Mouse (Mus musculus): ENCODE measurements at regions not wholly inside any gene's neighbourhood (a gene's known extent, or its start where the extent isn't known, plus 50 kb on each side); places are given as distances from the start of the nearest gene placed in this dataset.

DNA sequence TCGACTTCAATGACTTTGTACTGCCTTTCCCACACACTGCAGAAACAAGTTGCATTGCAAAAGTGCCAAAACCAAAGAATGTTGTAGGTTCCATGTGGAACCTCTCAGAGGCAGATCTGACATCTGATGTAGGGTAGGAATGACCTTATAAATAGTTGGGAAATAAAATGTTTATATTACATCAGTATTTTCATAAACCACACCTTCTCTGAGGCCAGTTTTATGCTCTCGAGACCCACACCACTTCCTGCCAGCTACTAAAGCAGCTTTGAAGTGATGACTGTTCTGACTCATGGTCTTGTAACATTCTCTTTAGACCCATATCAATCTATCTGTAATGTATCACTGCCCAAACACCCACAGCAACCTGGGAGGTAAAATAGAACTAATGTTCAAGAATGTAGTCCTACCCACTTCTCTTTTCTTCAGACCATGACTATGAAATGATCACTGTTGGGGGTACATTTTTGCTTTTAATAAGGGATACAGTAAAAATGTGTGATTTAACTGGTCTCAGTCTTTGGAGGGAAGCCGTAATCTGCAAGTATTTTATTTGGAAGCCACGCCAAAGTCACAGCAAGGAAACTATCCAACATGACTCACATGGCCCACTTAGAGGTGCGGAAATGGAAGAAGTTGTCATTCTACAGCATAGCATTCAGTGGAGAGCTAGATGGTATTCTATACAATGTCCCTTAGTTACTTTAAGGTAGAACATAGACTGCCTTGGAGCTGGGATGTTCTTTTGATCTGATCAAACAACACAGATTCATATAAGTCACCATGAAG is 199.4 kb downstream of the Snx13 start:
- DNase-seq (ENCODE audit: low read depth, low spot score): no peak

DNA sequence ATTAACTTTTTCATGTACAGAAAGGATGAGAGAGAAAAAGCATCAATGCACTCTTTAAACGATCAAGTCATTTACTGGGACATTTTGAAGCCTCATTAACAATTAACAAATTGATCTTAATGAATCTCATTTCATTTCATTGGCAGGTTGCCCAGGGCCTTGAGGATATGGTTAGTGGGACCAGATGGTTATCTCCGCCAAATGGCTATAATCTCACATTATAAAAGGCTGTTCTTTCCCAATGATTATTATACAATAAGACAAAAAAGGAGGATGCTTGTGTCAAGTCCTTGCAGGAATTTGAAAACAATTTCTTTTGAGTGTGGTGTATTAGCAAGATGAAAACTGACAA is 185.3 kb downstream of the Snx13 start:
- no peak for DNase-seq (ENCODE audit: low read depth, low spot score)

DNA sequence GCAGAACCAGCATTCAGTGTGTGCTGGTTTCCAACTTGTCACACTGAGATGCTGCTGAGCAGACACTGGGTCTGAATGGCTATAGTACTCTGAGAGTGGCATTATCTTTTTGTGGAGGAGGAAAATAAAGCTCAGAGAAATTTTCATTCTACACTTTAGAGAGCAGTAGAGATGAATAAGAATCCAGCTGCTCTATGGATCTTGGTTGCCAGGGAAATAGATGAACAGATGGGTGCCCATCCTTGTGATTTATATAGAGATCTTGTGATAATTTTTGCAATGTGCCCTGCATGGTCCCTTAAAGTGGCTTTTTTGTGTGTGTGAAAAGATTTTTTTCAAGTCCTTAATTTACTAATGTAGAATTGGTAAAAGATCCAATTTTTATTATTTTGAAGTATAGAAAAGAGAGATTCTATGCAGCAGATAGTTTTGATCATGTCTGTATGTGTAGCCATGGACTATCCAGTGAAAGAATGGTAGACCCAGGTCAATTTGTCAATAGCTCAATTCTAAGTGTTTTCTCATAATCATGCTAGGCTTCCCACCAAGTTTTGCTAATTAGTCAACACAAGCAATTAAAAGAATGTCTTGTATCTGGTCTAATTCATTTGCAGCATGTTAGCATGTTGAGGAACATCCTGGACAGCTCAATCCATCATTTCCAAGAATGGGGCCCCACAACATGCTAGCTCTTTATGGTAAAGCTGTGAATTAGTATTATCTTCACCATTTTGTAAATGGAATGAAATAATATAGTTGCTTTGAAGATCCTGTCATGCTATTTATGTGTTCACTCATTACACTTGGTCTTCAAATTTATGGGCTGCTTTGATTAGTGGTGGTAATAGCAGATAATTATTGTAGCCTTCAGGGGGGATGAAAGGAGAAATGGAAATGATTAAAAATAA is 184.7 kb downstream of the Snx13 start:
- DNase-seq (ENCODE audit: low read depth, low spot score): no peak

DNA sequence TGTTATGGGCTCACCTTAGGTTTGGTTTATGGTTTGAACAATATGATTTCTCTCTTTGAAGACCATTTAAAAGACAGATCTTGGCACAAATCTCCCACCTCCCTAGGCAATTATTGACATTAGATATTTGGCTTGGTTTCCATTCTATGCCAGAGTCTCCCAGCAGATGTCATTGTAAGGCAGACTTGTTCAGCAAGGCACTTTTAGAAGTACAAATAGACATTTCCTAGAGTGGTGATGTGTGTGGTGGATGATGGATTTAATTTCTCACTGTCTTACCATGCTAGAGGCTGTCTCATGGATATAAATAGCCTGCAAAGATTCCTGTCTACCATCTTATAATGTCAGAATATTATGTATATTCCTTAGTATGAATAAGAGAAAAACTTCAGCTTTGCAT is 173.4 kb downstream of the Snx13 start:
- no peak for DNase-seq (ENCODE audit: low read depth, low spot score)

DNA sequence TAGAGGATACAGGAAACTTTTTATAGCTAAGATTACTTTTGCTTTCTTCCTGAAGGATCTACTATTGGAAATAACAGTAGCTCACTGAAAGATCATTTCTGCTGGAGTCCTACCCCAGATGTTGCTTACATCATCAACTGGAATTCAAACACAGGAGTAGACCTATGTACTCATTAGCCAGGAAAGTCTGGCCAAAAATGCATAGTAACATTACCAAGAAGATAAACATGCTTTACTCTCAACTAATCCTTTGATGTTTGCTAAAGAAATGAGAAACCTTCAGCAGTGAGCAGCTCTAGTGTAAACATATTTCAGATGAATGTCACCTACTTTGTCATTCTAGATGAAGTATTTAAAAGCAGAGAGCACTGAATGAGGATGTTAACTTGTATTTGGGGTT is 173.0 kb downstream of the Snx13 start:
- DNase-seq (ENCODE audit: low read depth, low spot score): no peak

DNA sequence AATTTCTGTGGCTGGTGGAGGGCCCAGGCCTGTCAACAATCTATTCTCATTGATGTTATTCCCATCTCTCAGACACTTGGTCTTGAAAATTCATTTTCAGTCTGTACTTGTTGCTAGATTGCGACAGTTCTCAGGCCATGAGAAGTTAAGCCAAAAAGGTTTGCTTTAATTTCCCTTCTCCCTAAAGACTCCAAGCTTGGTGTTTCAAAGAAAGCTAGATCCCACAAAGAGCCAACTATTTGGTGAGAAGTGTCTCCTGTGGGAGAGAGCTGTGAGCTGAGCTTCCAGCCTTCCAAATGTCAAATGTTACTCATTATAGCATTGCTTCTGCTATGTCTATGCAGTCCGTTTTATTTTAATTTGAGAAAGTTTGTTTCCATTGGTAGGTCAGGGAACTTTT is 169.7 kb downstream of the Snx13 start:
- no peak for DNase-seq (ENCODE audit: low read depth, low spot score)

DNA sequence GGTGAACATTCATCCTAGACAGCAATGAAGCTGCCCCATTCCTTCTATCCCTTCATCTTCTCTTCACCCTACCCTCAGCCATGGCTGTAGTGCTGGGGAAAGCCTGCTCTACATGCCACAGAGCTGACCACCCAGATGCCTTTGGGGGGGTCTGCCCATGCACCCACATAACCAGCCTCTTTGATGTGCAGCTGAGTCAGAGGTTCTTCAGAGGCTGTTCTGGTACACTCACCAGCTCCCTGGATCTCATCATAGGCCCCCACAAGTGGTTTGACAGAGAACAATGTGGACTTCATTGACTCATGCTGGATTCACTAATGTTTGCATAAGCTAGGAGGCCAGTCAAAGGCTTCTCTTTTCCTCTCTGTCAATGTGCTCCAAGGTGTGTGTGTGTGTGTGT is 162.4 kb downstream of the Snx13 start:
- DNase-seq (ENCODE audit: low read depth, low spot score): no peak

DNA sequence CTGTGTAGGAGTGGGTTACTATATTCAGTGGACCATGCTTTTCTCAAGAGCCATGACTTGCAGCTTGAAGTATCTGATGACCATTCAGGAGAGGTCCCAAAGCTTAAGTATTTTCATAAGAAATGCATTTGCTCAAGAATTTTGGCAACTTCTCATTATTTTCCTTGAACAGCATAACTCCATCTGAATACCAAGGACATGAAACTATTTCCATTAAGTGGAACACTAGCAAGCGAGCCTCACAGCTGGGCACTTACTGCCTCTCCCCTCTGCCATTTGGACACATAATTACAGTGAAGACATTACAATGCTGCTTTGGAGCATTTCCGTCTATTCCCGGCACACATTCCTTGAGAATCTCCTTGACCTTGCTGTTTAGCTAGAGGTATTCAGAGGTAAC is 160.6 kb downstream of the Snx13 start:
- no peak for DNase-seq (ENCODE audit: low read depth, low spot score)

DNA sequence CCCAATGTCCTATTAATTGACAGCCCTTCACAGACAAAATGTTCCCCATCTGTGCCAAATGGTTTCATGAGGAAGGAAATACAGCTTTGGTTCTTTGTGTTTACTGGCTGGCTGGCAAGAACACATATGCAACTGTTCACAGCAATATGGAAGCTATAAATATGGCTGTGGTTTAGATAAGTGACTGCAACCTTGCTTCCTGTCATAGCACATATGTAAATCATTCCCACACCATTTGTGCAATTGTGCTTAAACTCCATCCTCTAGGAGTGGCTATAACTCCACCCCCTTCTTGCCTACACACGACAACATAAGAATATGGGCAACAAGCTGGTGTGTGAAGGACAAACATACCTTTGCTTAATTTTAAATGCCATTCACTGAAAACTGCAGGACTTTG is 156.4 kb downstream of the Snx13 start:
- no peak for DNase-seq (ENCODE audit: low read depth, low spot score)

DNA sequence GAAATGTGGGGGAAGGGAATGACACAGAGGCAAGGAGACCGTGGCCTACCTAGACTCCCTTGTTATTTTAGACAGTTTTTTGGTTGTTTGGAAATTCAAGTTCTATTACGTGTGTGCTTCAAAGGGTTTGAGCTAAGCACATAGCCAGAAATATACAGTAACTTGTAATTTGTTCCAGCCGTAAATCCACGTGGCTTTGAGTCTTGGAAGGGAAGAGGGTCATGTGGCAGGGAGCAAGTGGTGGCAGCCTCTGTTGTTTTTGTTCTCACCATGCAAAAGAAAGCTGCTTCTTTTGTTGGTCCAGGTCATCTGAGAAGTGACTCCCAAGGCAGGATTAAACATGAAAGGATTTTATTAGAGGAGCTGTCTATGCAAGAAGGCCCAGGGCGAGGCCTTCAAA is 153.1 kb downstream of the Snx13 start:
- DNase-seq (ENCODE audit: low read depth, low spot score): no peak
